Mouse (Mus musculus): ENCODE results near the gene Acsbg1. TPM values are rescaled to one million over a fixed set of nuclear protein-coding genes. Genes with fewer than 3 reads are reported as not detected.
"Not testable (repeated sequence)": the region's sequence is repeated elsewhere in the genome, so short reads cannot be mapped to it uniquely, and the experiment has no call there.

Acsbg1 gene
- total and polyA plus RNA-seq, 2 experiments, result under 0.01 to 0.12 TPM

DNA sequence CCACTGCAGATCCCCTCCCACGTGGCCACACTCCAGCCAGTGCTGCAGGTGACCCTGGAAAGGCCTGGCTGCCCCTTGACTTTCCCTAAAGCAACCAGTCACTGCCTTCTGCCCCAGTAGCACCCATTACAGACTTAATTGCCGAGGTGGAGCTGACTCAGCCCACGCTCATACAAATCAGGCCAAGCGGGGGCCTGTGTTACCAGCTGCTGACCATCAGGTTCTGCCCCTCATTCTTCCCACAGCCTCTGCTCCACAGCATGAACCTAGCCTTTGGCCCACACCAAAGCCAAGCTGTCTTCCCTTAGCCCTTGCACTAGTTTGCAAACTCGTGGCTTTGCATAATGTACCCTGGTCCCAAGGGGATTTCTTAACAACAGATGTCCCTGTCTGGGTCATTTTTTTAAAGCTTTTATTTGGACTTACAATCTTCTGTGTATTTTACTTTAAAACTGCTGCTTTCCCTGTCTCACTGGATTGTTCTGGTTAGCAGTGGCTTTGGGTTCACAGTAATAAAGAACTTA lies 57.5 kb downstream of the Acsbg1 start:
- Histone ChIP-seq H3K36me3 (ENCODE audit: control insufficient read depth, insufficient read depth, low read length) (peaks cover 40% of the 10 kb centered on the region), H3K27me3 (ENCODE audit: control insufficient read depth, insufficient read depth, low read length) (no peaks in the 10 kb centered on the region), H3K4me1 (ENCODE audit: control insufficient read depth, insufficient read depth, low read length) (no peaks in the 10 kb centered on the region), H3K27ac (replicated peaks; ENCODE audit: insufficient read depth, low read depth, low read length) (no peak overlapping the region), H3K79me2 (ENCODE audit: control insufficient read depth, insufficient read depth, low read length) (no peaks in the 10 kb centered on the region), H3K9ac (ENCODE audit: low read depth, low read length) (no peak overlapping the region), H3K4me3 (ENCODE audit: insufficient read depth, low read depth, low read length) (no peak overlapping the region)
- no peak for DNase-seq (ENCODE audit: extremely low read depth, low read depth, low spot score)
- WGBS, result 87% methylated on average over 5 of the region's 5 CpGs
- no peak for TF ChIP-seq POLR2A (IDR thresholded peaks at IDR 0.05; ENCODE audit: extremely low read depth, insufficient read depth, low read length)
- no peak for TF ChIP-seq CTCF (IDR thresholded peaks at IDR 0.05; ENCODE audit: low read depth, low read length)

DNA sequence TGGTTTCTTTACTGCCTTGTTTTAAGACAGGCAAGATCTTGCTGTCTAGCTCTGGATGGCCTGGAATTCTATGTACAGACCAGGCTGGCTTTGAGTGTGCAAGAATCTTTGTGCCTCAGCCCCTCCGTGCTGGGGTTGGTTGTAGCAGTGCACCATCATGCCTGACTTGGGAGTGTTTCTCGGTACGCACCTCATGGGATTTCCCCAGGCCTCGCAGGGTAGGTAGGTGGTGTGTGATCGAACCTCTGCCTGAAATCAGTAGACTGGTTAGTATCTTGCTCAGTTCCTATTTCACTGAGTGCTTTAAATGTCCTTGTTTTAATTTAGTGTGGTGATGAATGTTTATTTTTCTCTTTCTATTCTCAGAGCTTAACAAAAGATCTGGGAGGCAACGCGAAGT lies 58.8 kb downstream of the Acsbg1 start:
- WGBS, result 96% methylated on average over 7 of the region's 7 CpGs
- Histone ChIP-seq H3K27ac (replicated peaks; ENCODE audit: insufficient read depth, low read depth, low read length) (no peak overlapping the region), H3K36me3 (ENCODE audit: control insufficient read depth, insufficient read depth, low read length) (peaks cover 50% of the 10 kb centered on the region), H3K4me3 (ENCODE audit: insufficient read depth, low read depth, low read length) (no peak overlapping the region), H3K4me1 (ENCODE audit: control insufficient read depth, insufficient read depth, low read length) (no peaks in the 10 kb centered on the region), H3K9ac (ENCODE audit: low read depth, low read length) (no peak overlapping the region), H3K79me2 (ENCODE audit: control insufficient read depth, insufficient read depth, low read length) (no peaks in the 10 kb centered on the region), H3K27me3 (ENCODE audit: control insufficient read depth, insufficient read depth, low read length) (no peaks in the 10 kb centered on the region)
- DNase-seq (ENCODE audit: extremely low read depth, low read depth, low spot score), result no peak
- TF ChIP-seq CTCF (IDR thresholded peaks at IDR 0.05; ENCODE audit: low read depth, low read length), result no peak
- no peak for TF ChIP-seq POLR2A (IDR thresholded peaks at IDR 0.05; ENCODE audit: extremely low read depth, insufficient read depth, low read length)

DNA sequence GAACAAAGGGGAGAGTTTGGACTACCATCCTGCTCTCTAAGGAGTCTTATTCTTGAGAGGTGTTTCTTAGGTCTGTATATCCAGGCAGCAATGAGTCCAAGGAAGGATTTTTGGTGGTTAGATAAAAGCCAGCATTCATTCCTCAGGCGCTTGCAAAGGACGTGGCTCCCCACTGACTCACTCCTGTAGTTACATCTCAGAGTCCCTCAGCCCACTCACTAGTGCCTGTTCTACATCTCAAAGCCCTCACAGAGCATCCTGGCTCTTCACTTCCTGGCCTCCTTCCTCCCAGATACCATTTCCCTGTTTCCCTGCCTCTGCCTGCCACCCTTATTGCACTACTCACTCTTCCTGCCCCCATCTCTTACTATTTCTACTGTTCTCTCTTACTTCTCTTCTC lies 59.3 kb downstream of the Acsbg1 start:
- Histone ChIP-seq H3K4me1 (ENCODE audit: control insufficient read depth, insufficient read depth, low read length) (no peaks in the 10 kb centered on the region), H3K4me3 (ENCODE audit: insufficient read depth, low read depth, low read length) (no peak overlapping the region), H3K27me3 (ENCODE audit: control insufficient read depth, insufficient read depth, low read length) (no peaks in the 10 kb centered on the region), H3K9ac (ENCODE audit: low read depth, low read length) (no peak overlapping the region), H3K36me3 (ENCODE audit: control insufficient read depth, insufficient read depth, low read length) (peaks cover 55% of the 10 kb centered on the region), H3K27ac (replicated peaks; ENCODE audit: insufficient read depth, low read depth, low read length) (no peak overlapping the region), H3K79me2 (ENCODE audit: control insufficient read depth, insufficient read depth, low read length) (no peaks in the 10 kb centered on the region)
- no peak for DNase-seq (ENCODE audit: extremely low read depth, low read depth, low spot score)
- WGBS, result 94% methylated on average over 2 of the region's 2 CpGs
- TF ChIP-seq POLR2A (IDR thresholded peaks at IDR 0.05; ENCODE audit: extremely low read depth, insufficient read depth, low read length) (no peak), CTCF (IDR thresholded peaks at IDR 0.05; ENCODE audit: low read depth, low read length) (no peak)

DNA sequence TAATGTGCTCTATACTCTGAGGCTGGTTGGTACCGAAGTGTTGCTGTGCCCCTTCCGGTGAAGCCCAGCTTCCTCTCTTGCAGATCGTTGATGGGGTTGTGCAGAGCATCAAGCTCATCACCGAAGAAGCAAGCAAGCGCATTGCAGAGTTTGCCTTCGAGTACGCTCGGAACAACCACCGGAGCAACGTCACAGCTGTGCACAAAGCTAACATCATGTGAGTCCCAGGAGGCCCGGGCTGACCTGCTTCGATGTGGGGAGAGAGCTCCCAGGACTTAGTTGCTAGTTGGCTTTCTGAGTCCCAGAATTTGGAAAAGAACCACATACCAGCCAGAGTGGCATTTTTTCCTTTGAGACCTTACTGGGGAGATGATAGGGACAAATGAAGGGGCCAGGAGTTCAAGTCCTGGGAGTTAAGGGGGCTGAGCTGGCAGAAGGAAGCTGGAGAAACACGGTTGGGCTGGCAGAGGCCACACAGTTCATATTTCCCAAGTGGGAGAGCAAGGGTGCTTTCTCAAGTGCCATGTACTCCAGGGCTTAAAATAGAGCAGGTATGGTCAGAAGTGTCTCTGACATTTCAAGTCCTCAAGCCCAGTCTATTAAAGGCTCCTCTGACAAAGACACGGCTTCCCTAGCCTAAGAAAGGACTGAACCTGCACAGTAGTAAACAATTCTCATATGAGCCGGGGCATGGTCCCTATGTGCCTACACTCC lies 64.8 kb downstream of the Acsbg1 start:
- DNase-seq (ENCODE audit: extremely low read depth, low read depth, low spot score), result no peak
- Histone ChIP-seq H3K27me3 (ENCODE audit: control insufficient read depth, insufficient read depth, low read length) (no peaks in the 10 kb centered on the region), H3K4me1 (ENCODE audit: control insufficient read depth, insufficient read depth, low read length) (no peaks in the 10 kb centered on the region), H3K27ac (replicated peaks; ENCODE audit: insufficient read depth, low read depth, low read length) (no peak overlapping the region), H3K36me3 (ENCODE audit: control insufficient read depth, insufficient read depth, low read length) (peaks cover 86% of the 10 kb centered on the region), H3K9ac (ENCODE audit: low read depth, low read length) (no peak overlapping the region), H3K4me3 (ENCODE audit: insufficient read depth, low read depth, low read length) (no peak overlapping the region), H3K79me2 (ENCODE audit: control insufficient read depth, insufficient read depth, low read length) (no peaks in the 10 kb centered on the region)
- TF ChIP-seq POLR2A (IDR thresholded peaks at IDR 0.05; ENCODE audit: extremely low read depth, insufficient read depth, low read length), result no peak
- no peak for TF ChIP-seq CTCF (IDR thresholded peaks at IDR 0.05; ENCODE audit: low read depth, low read length)
- 94% methylated on average over 15 of the region's 15 CpGs for WGBS

DNA sequence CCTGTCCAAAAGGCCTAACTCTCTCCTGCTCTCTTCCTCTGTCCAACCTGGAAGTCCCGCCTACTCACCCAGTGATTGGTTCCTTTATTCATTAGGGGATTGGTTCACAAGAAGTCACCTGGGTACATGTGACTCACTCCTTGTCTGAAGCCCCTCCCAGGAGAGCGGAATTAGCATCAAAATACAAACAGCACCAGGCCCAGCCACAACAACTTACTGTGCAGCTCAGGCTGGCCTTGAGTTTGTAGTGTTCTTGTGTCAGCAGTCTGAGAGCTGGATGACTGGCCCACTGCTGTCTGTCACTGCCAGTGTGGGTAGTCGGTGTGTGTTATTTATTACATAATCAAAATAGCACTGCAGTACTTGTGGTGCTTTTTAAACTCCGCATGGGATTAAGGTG lies 68.0 kb downstream of the Acsbg1 start:
- not testable (repeated sequence) for H3K9ac ChIP-seq (ENCODE audit: low read depth, low read length); H3K79me2 ChIP-seq (ENCODE audit: control insufficient read depth, insufficient read depth, low read length); H3K4me1 ChIP-seq (ENCODE audit: control insufficient read depth, insufficient read depth, low read length); H3K27ac ChIP-seq (replicated peaks; ENCODE audit: insufficient read depth, low read depth, low read length); H3K4me3 ChIP-seq (ENCODE audit: insufficient read depth, low read depth, low read length); H3K27me3 ChIP-seq (ENCODE audit: control insufficient read depth, insufficient read depth, low read length); DNase-seq (ENCODE audit: extremely low read depth, low read depth, low spot score)
- peaks cover 75% of the 10 kb centered on the region for H3K36me3 ChIP-seq (ENCODE audit: control insufficient read depth, insufficient read depth, low read length)
- WGBS, result 83% methylated on average over 4 of the region's 4 CpGs

DNA sequence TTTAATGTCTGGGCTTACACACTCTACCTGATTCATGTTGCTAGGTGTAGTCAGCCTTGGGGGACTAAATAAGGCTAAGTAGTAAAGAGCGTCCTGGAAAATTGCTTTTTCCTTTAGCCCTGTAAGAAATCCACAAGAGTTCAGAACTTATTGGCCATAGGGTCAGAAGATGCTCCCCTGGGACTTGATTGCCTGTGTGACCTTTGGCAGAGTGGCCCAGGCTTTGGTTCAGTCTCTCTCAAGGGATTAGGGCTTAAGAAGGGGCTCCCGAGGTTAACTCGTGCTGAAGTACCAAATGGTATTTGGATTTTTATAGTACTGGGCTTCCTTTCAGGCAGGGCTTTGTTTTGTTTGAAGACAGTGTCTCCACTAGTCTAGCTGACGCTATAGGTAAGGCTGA lies 73.8 kb downstream of the Acsbg1 start:
- Histone ChIP-seq H3K36me3 (ENCODE audit: control insufficient read depth, insufficient read depth, low read length) (peaks cover 24% of the 10 kb centered on the region), H3K27ac (replicated peaks; ENCODE audit: insufficient read depth, low read depth, low read length) (no peak overlapping the region), H3K27me3 (ENCODE audit: control insufficient read depth, insufficient read depth, low read length) (no peaks in the 10 kb centered on the region), H3K4me1 (ENCODE audit: control insufficient read depth, insufficient read depth, low read length) (peaks cover 7% of the 10 kb centered on the region), H3K9ac (ENCODE audit: low read depth, low read length) (no peak overlapping the region), H3K4me3 (ENCODE audit: insufficient read depth, low read depth, low read length) (no peak overlapping the region), H3K79me2 (ENCODE audit: control insufficient read depth, insufficient read depth, low read length) (peaks cover 7% of the 10 kb centered on the region)
- no peak for TF ChIP-seq POLR2A (IDR thresholded peaks at IDR 0.05; ENCODE audit: extremely low read depth, insufficient read depth, low read length)
- TF ChIP-seq CTCF (IDR thresholded peaks at IDR 0.05; ENCODE audit: low read depth, low read length), result no peak
- no peak for DNase-seq (ENCODE audit: extremely low read depth, low read depth, low spot score)
- 47% methylated on average over 4 of the region's 4 CpGs for WGBS

All from liver, adult 2 months (tissue).